Mouse (Mus musculus) urinary bladder, postnatal 14 days (tissue): ENCODE measurements around the gene A930033H14Rik.
A peak's percentile ranks its signal among the peaks of the same experiment; 100 is the strongest.

Experiments
- DNase-seq: peaks from one replicate; pipeline ENCODE4 v3.0.0; 2021; ENCODE audit warnings: low spot score

Gene A930033H14Rik

DNA sequence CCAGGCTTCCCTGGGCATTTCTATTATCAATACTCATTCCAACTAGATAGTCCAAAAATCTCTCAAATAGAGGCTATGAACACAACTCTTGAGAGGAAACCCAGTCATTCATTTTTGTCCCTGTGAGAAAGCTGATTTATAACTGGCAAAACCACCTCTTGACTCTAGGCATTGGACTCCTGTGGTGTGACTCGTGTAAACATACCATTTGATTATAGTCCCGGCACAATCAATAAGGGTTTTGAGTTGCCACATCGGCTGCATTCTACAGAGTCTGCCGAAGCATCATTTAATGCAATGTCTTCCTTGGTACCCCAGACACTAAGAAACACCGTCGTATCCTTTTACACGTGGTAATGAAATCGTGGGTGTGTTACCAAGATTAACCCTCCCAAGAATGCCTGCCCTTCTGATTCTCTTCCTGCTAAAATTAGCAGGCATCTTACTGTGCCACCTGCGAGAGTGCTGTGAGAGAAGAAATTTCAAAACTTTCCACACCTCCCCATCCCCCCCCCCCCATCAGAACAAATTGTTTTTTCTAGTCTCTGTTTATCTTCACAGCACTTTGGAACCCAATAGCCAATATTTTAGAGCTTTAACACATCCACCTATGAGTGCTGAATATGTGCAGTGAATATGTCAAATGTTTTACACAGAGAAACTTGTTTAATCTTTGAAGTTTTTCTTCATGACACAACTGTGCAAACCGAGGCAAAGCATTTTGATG is 22.3 kb downstream of the A930033H14Rik start:
- DNase-seq = no peak

DNA sequence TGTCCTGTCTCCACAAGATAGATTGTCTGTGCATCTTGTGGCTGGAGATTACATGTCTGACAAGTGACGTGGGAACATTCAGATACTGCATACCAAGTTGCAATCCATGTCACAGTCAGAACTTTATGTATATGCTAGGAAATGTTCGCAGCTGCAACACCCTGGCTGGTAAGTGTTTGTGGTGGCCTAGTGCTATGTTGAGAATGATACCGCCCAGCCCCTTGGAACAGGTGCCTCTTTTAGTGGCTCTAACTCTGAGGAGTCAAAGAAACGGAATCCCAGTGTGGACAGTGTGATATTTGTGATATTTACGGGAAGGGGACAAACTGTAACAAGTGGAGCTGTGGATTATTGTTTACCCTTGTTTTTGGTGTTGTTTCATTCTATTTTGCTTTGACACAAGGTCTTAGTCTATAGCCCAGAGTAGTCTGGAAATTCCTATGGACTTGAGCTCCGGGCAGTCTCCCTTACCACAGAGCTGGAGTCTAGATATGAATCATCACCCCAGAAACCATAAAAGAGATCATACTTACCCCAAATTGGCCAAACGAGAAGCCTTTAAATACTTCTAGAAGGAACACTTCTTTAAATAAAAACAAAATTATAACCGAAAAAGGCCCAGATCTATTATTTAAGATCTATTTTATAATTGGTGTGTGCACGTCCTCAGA is 25.0 kb downstream of the A930033H14Rik start:
- DNase-seq = no peak

DNA sequence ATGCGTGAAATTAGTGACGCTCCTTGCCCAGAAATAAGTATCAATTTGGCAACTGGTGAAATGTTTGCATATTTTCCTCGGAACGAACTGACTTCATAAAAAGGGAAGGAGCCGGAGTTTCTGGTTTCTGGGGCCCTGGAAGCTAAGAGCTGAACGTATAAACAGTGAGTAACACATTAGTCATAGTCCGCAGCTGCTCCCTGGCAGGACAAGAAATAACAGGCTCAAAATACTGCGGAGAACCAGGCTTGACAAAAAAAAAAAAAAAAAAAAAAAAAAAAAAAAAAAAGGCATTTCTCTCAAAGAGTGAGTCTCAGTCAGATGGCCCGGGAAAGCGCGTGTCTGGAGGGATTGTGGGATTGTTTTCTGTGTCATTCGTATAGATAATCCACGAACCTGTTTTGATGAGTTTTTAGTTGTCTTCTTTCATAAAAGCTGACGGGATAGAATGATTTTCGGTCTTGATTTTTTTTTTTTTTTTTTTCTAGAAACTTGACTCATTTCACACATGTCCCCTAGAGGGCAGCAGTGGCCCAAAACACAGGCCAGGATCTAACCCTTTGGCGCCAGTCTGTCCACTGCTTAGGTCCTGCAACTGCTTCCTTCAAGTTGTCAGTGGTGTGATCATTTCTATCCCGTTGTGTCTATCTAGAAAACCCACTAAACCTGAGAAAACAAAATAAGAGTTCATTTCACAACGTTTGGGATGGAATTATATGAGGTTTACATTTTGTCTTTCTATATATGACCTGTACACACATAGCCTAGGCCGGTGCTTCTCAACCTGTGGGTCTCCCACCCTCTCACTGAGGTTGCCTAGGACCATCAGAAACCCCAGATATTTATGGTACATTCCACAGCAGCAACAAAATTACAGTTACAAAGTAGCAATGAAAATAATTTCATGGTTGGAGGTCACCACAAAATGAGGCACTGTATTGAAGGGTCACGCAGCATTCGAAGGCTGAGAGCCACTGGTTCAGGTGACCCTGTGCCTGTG is 26.7 kb downstream of the A930033H14Rik start:
- peak; percentile 82 for DNase-seq

DNA sequence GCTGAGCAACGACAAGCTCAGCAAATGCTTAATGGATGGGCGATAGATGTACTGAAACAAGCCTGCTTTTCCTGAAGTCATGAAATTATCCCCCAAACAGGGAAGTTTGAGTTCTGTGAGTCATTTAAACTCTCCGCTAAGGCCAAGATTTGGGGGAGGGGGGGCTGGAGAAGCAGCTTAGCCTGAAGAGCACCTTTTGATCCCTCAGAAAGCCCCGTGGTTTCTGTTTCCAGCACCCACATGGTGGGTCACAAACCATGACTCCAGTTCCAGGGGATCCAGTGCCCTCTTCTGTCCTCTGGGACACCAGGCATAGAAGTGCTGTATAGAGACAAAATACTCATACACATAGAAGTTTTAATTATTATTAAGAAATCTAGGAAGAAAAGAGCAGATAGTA is 27.5 kb downstream of the A930033H14Rik start:
- DNase-seq = peak; percentile 64

DNA sequence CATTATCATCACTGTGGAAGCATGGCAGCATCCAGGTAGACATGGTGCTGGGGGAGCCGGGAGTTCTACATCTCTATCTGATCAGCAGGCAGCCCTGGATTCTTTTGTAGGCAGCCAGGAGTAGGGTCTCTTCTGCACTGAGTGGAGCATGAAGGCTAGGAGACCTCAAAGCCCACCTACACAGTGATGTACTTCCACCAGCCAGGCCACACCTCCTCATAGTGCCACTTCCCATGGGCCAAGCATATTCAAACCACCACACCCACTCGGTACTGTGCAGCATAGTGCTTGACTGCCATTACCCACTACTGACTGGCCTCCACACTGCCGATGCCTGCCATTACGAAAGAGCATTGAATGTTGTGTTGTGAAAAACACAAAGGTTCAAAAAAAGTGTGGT is 28.0 kb downstream of the A930033H14Rik start:
- DNase-seq = no peak

DNA sequence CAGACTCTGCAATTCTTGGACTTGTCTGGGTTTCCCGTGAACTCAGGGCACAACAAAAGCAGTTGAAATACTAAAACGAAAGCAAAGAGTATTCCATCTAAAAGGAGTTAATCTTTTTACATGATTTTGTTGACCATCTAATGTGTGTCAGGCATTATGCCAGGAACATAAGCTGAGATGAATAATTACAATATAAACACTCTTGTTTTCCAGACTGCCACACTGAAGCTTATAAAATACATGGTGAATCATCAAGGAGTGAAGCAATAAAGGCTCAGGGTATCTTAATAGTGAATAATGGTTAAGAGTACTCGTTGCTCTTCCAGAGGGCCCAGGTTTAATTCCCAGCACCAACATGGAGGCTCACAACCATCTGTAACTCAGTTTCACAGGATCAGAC is 31.9 kb downstream of the A930033H14Rik start:
- no peak for DNase-seq

DNA sequence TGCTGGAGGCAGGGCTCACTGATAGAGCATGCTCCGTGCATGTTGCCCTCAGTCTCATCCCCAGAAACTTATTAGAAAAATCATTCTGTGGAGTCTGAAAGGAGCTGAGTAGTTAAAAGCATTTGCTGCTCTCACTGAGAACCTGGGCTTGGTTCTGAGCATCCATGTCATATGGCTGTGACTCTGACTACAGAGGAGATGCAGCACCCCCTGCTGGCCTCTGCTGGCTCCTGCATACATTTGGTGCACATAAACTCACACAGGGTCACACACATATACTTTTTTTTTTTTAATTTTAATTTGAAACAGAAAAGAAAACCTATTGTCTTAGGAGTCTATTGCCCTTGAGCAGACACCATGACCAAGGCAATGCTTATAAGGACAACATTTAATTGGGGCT is 33.6 kb downstream of the A930033H14Rik start:
- DNase-seq = no peak

DNA sequence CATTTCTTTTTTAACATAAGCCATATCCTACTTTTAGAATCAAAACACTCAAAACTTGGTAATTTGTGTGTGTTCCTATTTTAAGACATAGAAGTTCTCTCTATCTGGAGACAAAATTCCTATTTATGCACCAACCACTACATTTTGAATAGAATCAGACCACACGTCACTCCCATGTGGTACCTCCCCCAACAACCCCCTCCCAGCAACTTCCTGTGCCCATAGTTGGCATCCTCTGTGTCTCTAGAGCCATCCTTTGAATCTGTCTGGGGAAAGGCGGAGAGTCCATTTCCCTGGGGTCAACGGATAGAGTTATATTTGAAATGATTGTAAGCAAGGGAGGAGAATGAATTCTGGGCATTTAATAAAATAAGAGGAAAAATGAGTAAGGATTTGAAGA is 36.8 kb downstream of the A930033H14Rik start:
- no peak for DNase-seq

DNA sequence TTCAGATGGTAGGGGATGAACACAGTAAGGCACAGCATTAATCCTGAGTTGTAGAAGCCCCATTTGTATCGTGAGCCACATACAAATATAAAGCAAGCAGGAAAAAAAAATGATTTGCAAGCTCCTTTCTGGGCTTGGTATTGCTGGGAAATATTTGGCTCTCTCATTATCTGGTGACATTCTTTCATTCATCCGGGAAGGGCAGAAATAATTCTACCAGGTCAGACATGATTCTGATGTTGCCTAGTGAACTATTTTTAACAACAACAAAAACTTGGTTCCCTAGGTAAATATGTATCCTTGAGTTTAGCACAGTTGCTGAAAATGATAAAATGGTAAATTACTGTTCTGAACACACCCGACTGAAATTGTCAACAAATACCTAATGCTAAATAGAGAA is 40.5 kb downstream of the A930033H14Rik start:
- DNase-seq = no peak

DNA sequence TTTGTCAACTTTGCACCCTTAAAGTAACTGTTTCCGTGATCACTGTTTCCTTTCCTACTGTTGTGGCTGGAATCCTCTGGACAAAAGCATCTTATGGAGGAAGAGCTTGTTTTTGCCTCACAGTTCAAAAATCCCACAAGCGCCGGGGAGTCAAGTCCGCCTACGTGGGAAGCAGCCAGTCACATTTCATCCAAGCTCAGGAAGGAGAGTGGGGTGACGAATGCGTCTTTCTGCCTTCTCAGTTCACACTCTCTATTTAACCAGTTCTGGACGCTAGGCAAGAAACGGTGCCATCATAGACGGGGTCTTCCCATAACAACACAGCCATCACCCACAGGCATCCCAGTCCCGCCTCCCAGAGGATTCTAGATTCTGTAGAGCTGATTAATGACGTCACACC is 46.4 kb downstream of the A930033H14Rik start:
- DNase-seq = no peak

DNA sequence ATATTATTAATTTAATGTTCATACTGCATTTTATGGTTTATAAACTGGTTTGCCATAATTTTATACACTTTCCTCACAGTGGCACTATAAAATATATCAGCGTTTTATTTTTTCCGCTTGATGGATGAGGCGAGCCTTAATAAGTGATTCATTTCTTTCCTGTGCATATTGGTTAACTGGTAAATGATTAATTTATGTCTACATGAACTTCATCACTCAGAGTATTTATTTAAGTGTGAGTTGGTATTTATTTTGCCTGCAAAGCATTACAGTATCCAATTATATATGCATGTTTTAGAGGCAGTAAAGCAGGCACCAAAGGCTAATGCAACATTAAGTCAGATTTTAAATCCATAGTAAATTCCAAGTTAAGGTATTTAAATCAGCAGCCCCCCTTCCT is 47.1 kb downstream of the A930033H14Rik start:
- no peak for DNase-seq

DNA sequence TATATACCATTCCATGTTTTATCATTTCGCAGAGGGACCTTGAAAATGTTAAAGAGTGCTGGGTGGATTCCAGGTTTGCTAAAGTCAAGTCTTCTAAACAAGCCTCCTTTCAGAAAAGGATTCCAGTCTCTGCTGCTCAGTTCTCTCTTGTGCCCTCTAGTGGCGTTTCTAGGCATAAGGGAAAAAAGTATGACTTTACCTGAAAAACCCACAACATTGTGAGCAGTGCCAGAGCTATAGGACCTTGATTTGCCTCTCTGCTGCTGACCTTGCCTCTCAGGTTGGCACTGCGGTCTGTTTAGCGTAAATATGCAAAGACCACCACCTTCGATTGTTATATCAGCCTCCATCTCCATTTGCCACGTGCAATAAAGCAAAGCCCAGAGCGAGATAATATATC is 47.8 kb downstream of the A930033H14Rik start:
- peak; percentile 45 for DNase-seq

DNA sequence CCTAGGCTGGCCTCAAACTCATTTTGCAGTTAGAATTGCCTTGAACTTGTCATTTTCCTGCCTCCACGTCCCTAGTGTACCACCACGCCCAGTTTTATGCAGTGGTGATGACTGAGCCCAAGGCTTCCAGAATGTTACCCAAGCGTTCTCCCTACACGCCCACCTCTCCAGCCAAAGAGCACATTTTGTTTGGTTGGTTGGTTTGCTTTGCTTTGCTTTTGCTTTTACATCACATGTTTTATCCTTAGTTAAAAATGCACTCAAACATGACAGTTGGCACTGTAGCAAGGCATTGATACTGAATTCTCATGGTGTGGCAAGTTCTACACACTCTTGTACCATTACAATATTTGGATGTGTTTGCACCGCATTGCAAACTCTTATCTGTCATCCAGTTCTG is 49.7 kb downstream of the A930033H14Rik start:
- DNase-seq = no peak

DNA sequence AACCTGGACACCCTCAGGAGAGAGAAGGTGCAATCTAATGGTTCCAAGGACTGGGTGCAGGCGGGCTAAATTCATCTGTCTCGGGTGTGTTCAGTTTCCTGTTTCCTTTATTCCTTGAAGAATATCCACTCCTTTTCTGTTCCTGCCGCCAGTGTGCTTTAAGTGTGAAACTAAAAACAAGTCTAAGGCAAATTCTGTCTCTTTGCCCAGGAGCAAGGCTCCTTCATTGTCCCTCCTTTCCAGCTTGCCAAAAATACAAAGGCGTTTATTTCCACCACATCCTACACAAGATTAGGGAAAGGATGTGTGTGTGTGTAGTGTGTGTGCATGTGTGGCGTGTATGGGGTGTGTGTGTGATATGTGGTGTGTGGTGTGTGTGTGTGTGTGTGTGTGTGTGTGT is 50.3 kb downstream of the A930033H14Rik start:
- no peak for DNase-seq

DNA sequence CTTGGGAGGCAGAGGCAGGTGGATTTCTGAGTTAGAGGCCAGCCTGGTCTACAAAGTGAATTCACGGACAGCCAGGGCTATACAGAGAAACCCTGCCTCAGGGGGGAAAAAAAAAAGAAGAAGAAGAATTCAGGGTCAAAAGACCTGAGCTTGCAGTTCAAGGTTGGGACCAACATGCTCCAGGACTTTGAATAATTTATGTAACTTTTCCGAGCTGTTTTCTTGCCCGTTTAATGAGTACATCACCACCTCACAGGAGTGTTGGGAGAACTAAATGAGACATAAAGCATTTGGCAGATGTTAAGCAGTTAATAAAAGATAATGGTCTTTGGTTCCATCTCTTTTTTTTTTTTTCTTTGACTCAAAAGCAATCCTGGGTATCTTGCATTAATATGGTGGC is 51.4 kb downstream of the A930033H14Rik start:
- no peak for DNase-seq

DNA sequence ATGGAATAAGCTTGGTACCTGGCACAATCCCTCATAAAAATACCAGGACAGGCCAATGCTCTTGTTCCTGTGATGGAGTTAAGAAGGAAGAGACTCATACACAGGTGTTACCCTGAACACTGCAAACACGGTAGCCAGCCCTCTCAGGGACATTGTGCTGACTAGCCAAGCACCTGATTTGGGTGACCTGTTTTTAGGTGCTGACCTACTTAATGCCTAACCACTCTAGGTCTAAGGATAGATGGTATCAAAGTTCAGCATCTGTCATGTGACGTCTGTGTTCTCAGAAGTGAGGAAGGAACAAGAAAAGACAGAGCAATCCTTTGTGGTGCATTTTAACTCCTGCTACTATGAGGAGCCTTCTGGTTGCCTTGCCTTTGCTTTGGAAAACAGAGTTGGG is 52.0 kb downstream of the A930033H14Rik start:
- DNase-seq = no peak
